Mouse (Mus musculus) c-Kit-positive CD71-negative TER-119-negative erythroid progenitor cells, embryonic 14.5 days (primary cell): Measurements from ENCODE around the gene Fra10ac1.

Experiments
- DNase-seq: peaks from one replicate; pipeline ENCODE4 v3.0.0-alpha.2; 2013; ENCODE audit warnings: low read depth

The Fra10ac1 gene

GRCm38 (mm10) chr19:38228699-38229098 is 4.7 kb upstream of the Fra10ac1 start:
- DNase-seq, result no peak

DNA sequence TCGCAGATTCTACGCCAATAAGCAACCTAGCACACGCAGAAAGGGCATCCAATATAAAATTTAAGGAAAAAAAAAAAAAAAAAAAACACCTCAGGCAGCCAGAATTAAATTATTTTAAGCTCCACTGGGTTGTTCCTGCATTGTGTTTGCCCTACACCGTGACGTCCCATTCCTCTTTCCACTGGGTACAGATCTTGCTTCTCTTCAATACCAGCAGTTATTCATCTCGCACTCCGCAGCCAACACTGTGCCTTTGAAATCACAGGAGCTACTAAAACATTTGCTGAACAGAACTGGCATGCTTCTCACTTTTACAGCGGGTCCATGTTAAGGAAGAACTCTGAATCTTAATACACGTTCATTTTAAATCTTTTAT is 717 bp upstream of the Fra10ac1 start:
- no peak for DNase-seq

- DNase-seq, result no peak
Observed at GRCm38 (mm10) chr19:38223356-38223904, 526 bp downstream of the Fra10ac1 start.

DNA sequence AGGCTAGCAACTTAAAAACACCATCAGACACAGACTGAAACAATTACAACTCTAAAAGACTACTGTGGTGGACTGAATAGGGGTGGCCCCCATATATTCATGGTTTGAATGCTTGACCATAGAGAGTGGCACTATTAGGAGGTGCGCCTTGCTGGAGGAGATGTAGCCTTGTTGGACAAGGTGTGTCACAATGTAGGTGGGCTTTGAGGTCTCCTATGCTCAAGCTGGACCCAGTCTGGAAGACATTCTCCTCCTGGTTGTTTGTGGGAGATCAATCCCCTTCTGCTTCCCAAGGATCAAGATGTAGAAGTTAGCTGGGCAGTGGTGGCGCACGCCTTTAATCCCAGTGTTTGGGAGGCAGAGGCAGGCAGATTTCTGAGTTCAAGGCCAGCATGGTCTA is 6.3 kb downstream of the Fra10ac1 start:
- DNase-seq, result no peak

GRCm38 (mm10) chr19:38206669-38207068 is 17.3 kb downstream of the Fra10ac1 start:
- DNase-seq, result no peak

DNA sequence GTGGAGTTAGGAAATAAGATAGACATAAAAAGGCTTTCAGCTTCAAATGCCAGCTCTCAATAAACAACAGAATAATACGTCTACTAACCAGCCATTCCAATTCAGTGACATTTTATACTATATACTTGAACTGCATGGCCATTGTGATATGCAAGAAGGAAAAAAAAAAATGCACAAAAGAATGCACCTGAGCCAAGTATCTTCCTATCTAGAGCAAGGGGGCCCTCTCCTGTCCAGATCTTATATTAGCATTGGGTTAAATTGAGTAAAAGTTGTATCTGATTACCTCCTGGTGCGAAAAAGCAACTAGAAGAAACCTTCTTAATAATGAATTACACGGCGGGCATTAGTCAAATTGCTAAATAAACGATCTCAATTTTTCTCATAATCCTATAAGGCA is 25.2 kb downstream of the Fra10ac1 start:
- DNase-seq, result no peak

GRCm38 (mm10) chr19:38195245-38195644 is 28.7 kb downstream of the Fra10ac1 start:
- no peak for DNase-seq

GRCm38 (mm10) chr19:38191446-38191845 is 32.5 kb downstream of the Fra10ac1 start:
- DNase-seq, result no peak

- DNase-seq, result no peak
Observed at GRCm38 (mm10) chr19:38190606-38191005, 33.4 kb downstream of the Fra10ac1 start.

DNA sequence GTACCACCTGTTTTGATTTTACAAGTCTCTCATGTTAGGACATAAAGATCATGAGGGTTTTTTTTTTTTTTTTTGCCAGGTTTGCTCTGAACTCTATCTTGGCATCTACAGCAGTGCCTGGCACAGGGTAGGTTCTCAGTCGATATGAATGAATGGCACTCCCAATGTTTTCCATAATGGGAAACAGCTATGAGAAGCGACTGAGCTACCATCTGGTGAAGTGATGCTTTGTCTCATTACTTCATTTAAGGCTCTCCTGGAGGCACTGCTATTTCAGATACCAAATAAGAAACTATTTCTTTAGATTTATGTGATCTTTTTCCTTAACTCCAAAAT is 36.6 kb downstream of the Fra10ac1 start:
- DNase-seq, result no peak

DNA sequence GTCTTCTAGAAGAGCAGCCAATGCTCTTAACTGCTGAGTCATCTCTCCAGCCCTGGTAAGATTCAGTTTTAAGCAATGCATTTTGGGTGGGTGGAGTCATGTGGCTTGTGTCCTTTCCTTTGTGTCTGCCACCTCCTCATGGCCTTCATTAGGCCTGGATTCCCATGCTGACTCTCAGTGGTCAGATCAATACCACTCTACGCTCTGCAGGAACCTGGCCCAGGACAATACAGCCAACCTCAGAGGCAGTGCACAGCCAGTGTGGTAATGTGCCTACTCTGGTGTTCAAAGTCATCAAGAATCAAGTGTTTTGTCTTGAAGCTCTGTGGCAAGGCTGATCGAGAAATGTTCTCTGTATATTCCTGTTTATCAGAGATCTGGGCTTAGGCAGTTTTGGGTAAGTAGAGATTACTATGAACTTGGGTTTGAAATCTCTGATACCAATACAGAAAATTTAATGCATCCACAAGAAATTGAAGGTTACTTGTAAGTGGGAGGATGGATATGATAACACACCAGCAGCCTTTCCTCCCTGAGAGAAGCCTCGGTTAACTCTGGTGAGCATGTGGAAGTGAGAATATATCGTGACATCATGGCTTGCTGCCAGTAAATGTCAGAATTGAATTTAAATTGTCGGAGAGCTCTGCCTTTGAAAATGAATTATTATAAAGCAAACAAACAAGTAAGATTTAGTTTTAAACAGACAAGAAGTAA is 37.2 kb downstream of the Fra10ac1 start:
- no peak for DNase-seq

- no peak for DNase-seq
Observed at GRCm38 (mm10) chr19:38179675-38180074, 44.3 kb downstream of the Fra10ac1 start.

- DNase-seq, result no peak
Observed at GRCm38 (mm10) chr19:38164633-38165032, 59.3 kb downstream of the Fra10ac1 start.

- no peak for DNase-seq
Observed at GRCm38 (mm10) chr19:38161648-38162354, 62.2 kb downstream of the Fra10ac1 start.

DNA sequence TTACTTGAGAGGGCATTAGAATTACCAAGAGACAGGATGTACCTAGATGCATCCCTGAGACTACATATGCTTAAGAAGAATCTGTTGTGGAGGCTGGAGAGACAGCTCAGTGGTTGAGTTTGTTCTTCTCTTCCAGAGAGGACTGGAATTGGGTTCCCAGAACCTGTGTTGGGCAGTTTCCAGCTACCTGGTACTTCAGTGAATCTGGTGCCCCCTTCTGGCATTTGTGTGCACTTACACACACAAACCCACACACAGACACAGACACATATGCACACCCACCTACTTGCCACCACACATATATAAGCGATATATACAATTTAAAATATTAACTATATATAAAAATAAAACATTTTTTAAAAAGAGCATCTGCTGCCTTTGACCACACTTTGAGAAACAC is 67.7 kb downstream of the Fra10ac1 start:
- no peak for DNase-seq

GRCm38 (mm10) chr19:38143540-38144271 is 80.2 kb downstream of the Fra10ac1 start:
- no peak for DNase-seq
